Mouse (Mus musculus) gastrocnemius, adult 2 months (tissue): Measurements from ENCODE around the gene Il17ra. TPM values are rescaled to one million over a fixed set of nuclear protein-coding genes. Genes with fewer than 3 reads are reported as not detected.
A peak's percentile ranks its signal among the peaks of the same experiment; 100 is the strongest.

Experiments
- DNase-seq: peaks from one replicate; pipeline ENCODE4 v3.0.0; 2022
- H3K27ac ChIP-seq: fragments of 200-600 bp; 2 replicates; pipeline ENCODE4 v1.8.1; 2022; ENCODE audit warnings: mild to moderate bottlenecking
- H3K4me3 ChIP-seq: fragments of 200-600 bp; 2 replicates; pipeline ENCODE4 v1.8.1; 2022; ENCODE audit warnings: mild to moderate bottlenecking, moderate library complexity
- CTCF ChIP-seq: fragments of 200-600 bp; IDR thresholded peaks from 2 replicates; pipeline ENCODE4 v1.8.1; 2022; ENCODE audit warnings: antibody characterized with exemption, mild to moderate bottlenecking, moderate library complexity
- intact Hi-C: fragments of 180-260 bp; cut with DNase I; formaldehyde crosslinking; loops from one replicate; pipeline ENCODE4 v1.15.1; 2025
- total RNA-seq, 2 experiments: library from RNA; stranded (reverse); gene quantifications; 2 replicates each; pipeline ENCODE4 v1.2.3; 2021

Il17ra gene
- total RNA-seq, 2 experiments from 2014 or later, result 0.99 to 2.0 TPM

DNA sequence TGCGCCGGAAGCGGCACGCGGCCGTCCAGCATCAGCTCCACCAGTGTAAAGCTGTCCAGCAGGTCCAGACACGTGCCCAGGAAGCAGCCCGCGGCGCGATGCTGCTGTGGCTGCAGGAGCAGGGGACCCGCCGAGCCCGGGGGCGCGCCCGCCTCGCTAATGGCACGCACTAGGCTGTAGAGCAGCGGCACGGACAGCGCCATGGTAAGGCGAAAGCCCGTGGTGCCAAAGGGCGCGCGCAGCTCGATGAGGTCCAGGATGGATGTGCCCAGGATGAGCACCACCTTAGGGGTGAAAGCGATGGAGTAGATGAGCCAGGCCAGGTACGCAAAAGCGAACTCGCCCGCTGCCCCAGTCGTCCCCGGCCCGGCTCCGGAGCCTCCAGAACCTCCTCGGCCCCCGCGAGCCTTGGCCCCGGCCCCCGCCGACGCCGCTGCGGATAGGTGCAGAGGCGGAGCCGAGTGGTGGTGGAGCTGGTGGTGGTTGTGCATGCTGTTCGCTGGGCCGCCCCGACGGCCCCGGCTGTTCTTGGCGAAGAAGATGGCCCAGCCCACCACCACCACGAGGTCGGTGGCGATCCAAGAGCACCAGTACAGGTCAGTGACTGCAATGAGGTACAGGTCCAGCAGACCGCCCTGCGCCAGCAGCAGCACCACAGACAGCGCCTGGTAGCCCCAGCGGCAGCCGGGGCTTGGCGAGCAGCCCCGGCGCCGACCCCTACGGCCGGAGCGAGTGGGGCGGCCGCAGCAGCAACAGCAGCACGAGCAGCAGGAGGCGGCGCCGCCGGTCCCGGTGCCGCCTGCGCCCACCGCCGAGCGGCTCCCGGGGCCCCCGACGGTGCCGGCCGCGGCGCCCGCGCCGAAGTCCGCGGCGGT lies 29.7 kb downstream of the Il17ra start:
- H3K4me3 ChIP-seq, result peak overlapping the region; percentile 75
- intact Hi-C loops, result no loop called here
- no peak overlapping the region for H3K27ac ChIP-seq
- TF ChIP-seq CTCF, result no peak
- DNase-seq, result no peak

DNA sequence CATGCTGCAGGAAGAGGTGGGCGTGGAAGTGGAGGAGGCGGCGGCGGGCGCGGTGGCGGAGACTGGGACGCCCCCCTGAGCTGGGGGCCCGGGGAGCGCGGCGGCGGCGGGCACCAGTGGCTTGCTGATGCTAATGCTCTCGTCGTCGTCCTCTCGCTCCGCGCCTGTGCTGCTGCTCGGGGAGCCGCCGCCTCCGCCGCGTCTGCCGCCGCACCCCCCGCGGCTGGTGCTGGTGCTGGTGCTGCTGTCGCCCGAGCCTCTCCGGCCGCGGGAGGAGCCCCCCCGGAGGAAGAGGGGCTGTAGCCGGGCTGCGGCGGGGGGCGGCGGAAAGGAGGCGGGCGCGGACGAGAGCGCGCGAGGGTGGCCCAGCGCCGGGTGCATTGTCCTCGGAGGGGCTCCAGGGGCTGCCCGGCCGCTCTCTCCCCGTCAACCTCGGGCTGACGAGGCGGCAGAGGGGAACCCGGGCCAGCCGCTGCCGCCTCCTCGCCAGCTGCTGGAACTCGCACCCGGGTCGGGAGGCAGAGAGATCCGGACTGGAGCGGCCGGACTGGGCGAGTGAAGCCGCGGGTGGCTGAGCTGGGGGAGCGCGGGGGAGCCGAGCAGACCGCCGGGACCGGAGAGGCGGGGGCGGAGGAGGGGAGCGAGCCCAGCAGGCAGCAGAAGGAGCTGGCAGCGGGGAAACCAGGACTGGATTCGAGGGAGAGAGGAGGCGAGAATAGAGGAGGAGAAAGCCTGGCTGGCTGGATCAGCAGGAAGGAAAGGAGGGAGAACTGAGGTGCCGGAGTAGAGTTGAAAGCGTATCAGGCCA lies 30.5 kb downstream of the Il17ra start, which contains the start of gene Tmem121b:
Gene Tmem121b, minus strand, starts transcription at position 434 of the 808 bp plus-strand sequence.
- peak; percentile 49 for DNase-seq
- no peak for TF ChIP-seq CTCF
- Histone ChIP-seq H3K4me3 (peak within 1 kb of the TSS; percentile 75), H3K27ac (no peak within 1 kb of the TSS)
- intact Hi-C loops, result no loop called here

DNA sequence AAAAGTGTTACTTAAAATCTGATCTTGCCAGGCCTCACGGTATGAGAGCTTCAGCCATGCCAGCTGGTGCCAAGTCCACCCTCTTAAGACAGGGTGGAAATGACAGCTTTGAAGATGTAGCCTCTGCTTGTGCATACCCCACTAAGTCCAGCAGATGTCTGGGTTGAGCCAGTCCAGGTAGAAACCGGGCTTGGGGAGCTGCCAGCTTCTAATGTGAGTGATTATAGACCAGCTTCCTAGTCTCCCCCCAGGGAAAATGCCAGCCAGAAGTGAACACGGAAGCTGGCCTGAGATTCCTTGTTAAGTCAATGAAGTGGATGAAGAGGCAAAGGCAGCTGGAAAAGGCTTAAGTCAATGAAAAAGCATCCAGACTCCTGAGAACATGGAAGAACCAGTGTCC lies 33.5 kb downstream of the Il17ra start:
- TF ChIP-seq CTCF, result no peak
- H3K27ac ChIP-seq, result no peak overlapping the region
- no peak for DNase-seq
- intact Hi-C loops, result no loop called here
- H3K4me3 ChIP-seq, result no peak overlapping the region

- intact Hi-C loops, result no loop called here
- Histone ChIP-seq H3K4me3 (no peak overlapping the region), H3K27ac (no peak overlapping the region)
- no peak for DNase-seq
- no peak for TF ChIP-seq CTCF
These were observed 41.0 kb downstream of the Il17ra start for GRCm38 (mm10) chr6:120504051-120504450.

- no peak for DNase-seq
- TF ChIP-seq CTCF, result no peak
- intact Hi-C loops, result no loop called here
- Histone ChIP-seq H3K27ac (no peak overlapping the region), H3K4me3 (no peak overlapping the region)
These were observed 42.5 kb downstream of the Il17ra start for GRCm38 (mm10) chr6:120505531-120505930.

- intact Hi-C loops, result no loop called here
- Histone ChIP-seq H3K27ac (no peak overlapping the region), H3K4me3 (no peak overlapping the region)
- no peak for TF ChIP-seq CTCF
- DNase-seq, result no peak
These were observed 45.6 kb downstream of the Il17ra start for GRCm38 (mm10) chr6:120508645-120509044.

DNA sequence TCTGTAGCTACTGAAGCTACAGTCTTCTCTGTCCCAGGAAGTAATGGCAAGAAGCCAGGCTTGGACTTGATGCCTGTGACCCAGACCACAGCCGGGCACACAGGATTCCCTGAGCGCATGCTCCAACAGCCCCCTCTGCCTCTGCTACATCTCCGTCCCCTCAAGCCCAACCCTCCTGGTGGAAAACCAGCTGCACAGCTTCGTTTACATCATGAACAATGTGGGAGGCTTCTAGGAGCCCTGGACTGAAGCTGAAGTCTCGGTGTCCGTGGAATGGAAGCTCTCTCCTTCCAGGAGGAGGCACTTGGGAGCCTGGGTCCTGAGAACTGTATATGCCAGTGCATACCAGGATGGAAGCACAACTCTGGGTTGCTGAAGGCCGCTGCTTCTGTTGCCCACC lies 46.9 kb downstream of the Il17ra start:
- intact Hi-C loops, result no loop called here
- no peak for DNase-seq

GRCm38 (mm10) chr6:120510425-120510824 lies 47.4 kb downstream of the Il17ra start:
- intact Hi-C loops, result no loop called here
- no peak overlapping the region for H3K27ac ChIP-seq
- DNase-seq, result no peak
- H3K4me3 ChIP-seq, result no peak overlapping the region
- no peak for TF ChIP-seq CTCF

More for the DNA sequence above, 46.9 kb downstream of the Il17ra start:
- no peak overlapping the region for H3K27ac ChIP-seq
- no peak overlapping the region for H3K4me3 ChIP-seq
- no peak for TF ChIP-seq CTCF

- no peak for DNase-seq
- Histone ChIP-seq H3K27ac (no peak overlapping the region), H3K4me3 (no peak overlapping the region)
- intact Hi-C loops, result no loop called here
- TF ChIP-seq CTCF, result no peak
These were observed 48.2 kb downstream of the Il17ra start for GRCm38 (mm10) chr6:120511212-120511611.

DNA sequence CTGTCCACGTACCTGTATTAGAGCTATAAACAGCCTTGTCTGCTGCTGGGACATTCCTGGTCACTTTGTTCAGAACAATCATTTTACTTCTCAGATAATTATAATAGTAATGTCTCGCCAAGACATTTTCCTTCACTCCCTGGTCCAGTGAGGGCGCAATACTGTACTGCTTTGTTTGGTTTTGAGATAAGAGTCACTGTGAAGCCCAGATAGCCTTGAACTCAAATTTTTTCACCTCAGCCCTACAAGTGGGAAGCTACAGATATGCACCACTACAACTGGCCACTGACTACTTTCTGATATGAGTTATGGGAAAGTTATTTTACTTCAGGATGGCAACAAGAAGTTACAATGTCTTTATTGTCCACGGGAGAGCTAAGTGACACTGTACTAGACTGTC lies 53.4 kb downstream of the Il17ra start:
- DNase-seq, result no peak
- H3K4me3 ChIP-seq, result no peak overlapping the region
- intact Hi-C loops, result no loop called here
- no peak overlapping the region for H3K27ac ChIP-seq
- TF ChIP-seq CTCF, result no peak

DNA sequence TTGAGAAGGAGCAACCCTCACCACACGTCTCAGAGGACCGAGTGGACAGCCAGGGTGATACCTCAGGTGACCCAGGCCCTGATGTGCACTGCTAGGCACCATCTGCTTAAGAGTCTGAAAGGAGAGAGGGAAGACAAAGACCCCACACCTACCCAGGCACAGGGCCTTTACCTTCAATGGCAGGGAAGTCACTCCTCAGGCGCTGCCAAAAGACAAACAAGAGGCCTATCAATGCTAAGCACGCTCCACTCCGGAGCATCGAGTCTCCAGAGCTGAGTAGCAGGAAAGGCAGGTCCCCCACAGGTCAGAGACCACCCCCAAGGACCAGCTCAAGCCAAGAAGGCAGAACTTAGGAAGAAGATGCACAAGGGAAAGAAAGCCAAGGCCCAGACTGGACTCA lies 53.8 kb downstream of the Il17ra start:
- intact Hi-C loops, result no loop called here
- no peak for TF ChIP-seq CTCF
- no peak for DNase-seq
- H3K27ac ChIP-seq, result peak overlapping the region; percentile 5; the same call in 1 of the 2 replicates
- H3K4me3 ChIP-seq, result no peak overlapping the region

GRCm38 (mm10) chr6:120517311-120517710 lies 54.3 kb downstream of the Il17ra start:
- H3K4me3 ChIP-seq, result no peak overlapping the region
- intact Hi-C loops, result no loop called here
- DNase-seq, result no peak
- H3K27ac ChIP-seq, result peak overlapping the region; percentile 5; the same call in 1 of the 2 replicates
- no peak for TF ChIP-seq CTCF

GRCm38 (mm10) chr6:120519647-120520046 lies 56.6 kb downstream of the Il17ra start:
- intact Hi-C loops, result no loop called here

More at GRCm38 (mm10) chr6:120519647-120520046, 56.6 kb downstream of the Il17ra start:
- H3K27ac ChIP-seq, result no peak overlapping the region
- no peak overlapping the region for H3K4me3 ChIP-seq
- TF ChIP-seq CTCF, result no peak
- no peak for DNase-seq
